Mouse (Mus musculus): Measurements from ENCODE around the gene Eif2ak3. TPM values are rescaled to one million over a fixed set of nuclear protein-coding genes. Genes with fewer than 3 reads are reported as not detected.

The Eif2ak3 gene
- polyA plus RNA-seq (2014; fragmentation: Illumina TruSeq; extraction: RNeasy Lipid Tissue Mini Kit (QIAGEN cat#74804)): 17.6 TPM

GRCm38 (mm10) chr6:70844002-70844804 is at the start of gene Eif2ak3:
Gene Eif2ak3 (plus strand): TSS chr6:70844515.

GRCm38 (mm10) chr6:70918827-70919226 is 74.5 kb downstream of the Eif2ak3 start, which contains the start of gene Tex37:
Gene Tex37 (minus strand): TSS chr6:70918927.

Other genes with a start within 250 kb of the Eif2ak3 start
- 23.3 TPM for gene Rpia, start 52.3 kb upstream of the Eif2ak3 start, polyA plus RNA-seq (2014; fragmentation: Illumina TruSeq; extraction: RNeasy Lipid Tissue Mini Kit (QIAGEN cat#74804))
- gene Tex37, start 74.4 kb downstream of the Eif2ak3 start, polyA plus RNA-seq (2014; fragmentation: Illumina TruSeq; extraction: RNeasy Lipid Tissue Mini Kit (QIAGEN cat#74804)): not detected
- gene Foxi3, start 112.0 kb downstream of the Eif2ak3 start, polyA plus RNA-seq (2014; fragmentation: Illumina TruSeq; extraction: RNeasy Lipid Tissue Mini Kit (QIAGEN cat#74804)): not detected

Data from ovary, adult 10 weeks (tissue).